In genomic region chr15:25590891-25591290, GRCm38 (mm10) we compare ENCODE assay signal across 21 mouse cellular contexts. TPM values are rescaled to one million over a fixed set of nuclear protein-coding genes. Genes with fewer than 3 reads are reported as not detected.
A peak's percentile ranks its signal among the peaks of the same experiment; 100 is the strongest.
DNase-seq lines count a peak whose midpoint lies in the region; TF ChIP-seq lines count a peak whose summit lies in the region.
"Had no signal": no experiment of that assay in that cellular context is flagged by ENCODE, and none has a peak within 500 bp of the region (broad histone marks: within the 10 kb centered on the region; RNA-seq: fewer than 3 reads in every experiment).

No protein-coding gene starts in this region.

- no peaks in the 10 kb centered on the region; the same call in 1 of the 2 replicates for H3K4me1 ChIP-seq in testis, adult 2 months (ENCODE audit: control insufficient read depth, insufficient read depth, low read length)
- peaks cover 23% of the 10 kb centered on the region for H3K4me1 ChIP-seq in embryonic facial prominence, embryonic 10.5 days

- H3K27me3 ChIP-seq in testis, adult 2 months (ENCODE audit: control insufficient read depth, insufficient read depth, low read length): no peaks in the 10 kb centered on the region
- no peaks in the 10 kb centered on the region for H3K27me3 ChIP-seq in embryonic facial prominence, embryonic 10.5 days (replicated peaks; ENCODE audit: low read depth, poor library complexity, severe bottlenecking)
- H3K27me3 ChIP-seq: embryonic facial prominence, embryonic 12.5 days; lung, embryonic 15.5 days; Patski had no signal

- no peaks in the 10 kb centered on the region for H3K9me3 ChIP-seq in embryonic facial prominence, embryonic 10.5 days
- H3K9me3 ChIP-seq: embryonic facial prominence, embryonic 12.5 days; heart, embryonic 13.5 days; lung, embryonic 15.5 days had no signal

- no peak for DNase-seq in testis, postnatal 10 days (ENCODE audit: low spot score)
- DNase-seq in embryonic facial prominence, embryonic 10.5 days (ENCODE audit: low spot score): peak; percentile 23
- peak; percentile 69 to 74 for DNase-seq in thymus, postnatal 10 days (ENCODE audit: low spot score in 2 of 2)
- DNase-seq in left cerebral cortex, adult 9 months (ENCODE audit: low spot score in 2 of 2): no peak
- DNase-seq in left cerebral cortex, postnatal 36 days (ENCODE audit: low spot score in 2 of 2): no peak
- no peak for DNase-seq in B cell, adult 2 months
- DNase-seq: adrenal gland, postnatal 25 days; cerebellum, adult 8-10 months; forebrain, postnatal 0 days; gastrocnemius, postnatal 14 days; heart, adult 18-20 months; heart, postnatal 14 days; lung, postnatal 4 days had no signal

- H3K27ac ChIP-seq in testis, adult 2 months (ENCODE audit: control insufficient read depth, insufficient read depth, low read depth, low read length): 0 out of 2 replicates have a peak overlapping the region, but pooled peaks have one; percentile 61
- no peak overlapping the region for H3K27ac ChIP-seq in embryonic facial prominence, embryonic 10.5 days (replicated peaks)
- H3K27ac ChIP-seq: embryonic facial prominence, embryonic 12.5 days; heart, embryonic 13.5 days; hindbrain, postnatal 0 days; liver, embryonic 14.5 days; lung, embryonic 15.5 days had no signal

- TF ChIP-seq POLR2A in testis, adult 2 months (IDR thresholded peaks at IDR 0.05; ENCODE audit: control insufficient read depth, low read depth, low read length): no peak

- WGBS in embryonic facial prominence, embryonic 10.5 days: 82% methylated on average over 7 of the region's 7 CpGs

- intact Hi-C loops in left cerebral cortex, postnatal 36 days (cut with DNase I): no loop called here

- no peak overlapping the region for H3K4me3 ChIP-seq in testis, adult 2 months (ENCODE audit: control insufficient read depth, low read depth, low read length)
- no peak overlapping the region for H3K4me3 ChIP-seq in embryonic facial prominence, embryonic 10.5 days
- H3K4me3 ChIP-seq: embryonic facial prominence, embryonic 12.5 days; heart, embryonic 13.5 days; lung, embryonic 15.5 days had no signal

- TF ChIP-seq CTCF in testis, adult 2 months (IDR thresholded peaks at IDR 0.05; ENCODE audit: control insufficient read depth, insufficient read depth, insufficient replicate concordance, low read depth, low read length): no peak

- no peaks in the 10 kb centered on the region for H3K36me3 ChIP-seq in testis, adult 2 months (ENCODE audit: control insufficient read depth, insufficient read depth, low read length)
- H3K36me3 ChIP-seq in embryonic facial prominence, embryonic 10.5 days (replicated peaks): no peaks in the 10 kb centered on the region
- H3K36me3 ChIP-seq: embryonic facial prominence, embryonic 12.5 days; G1E; heart, embryonic 13.5 days; lung, embryonic 15.5 days had no signal

RNA-seq across cellular contexts. Expression of gene Myo10, which starts 31.4 kb away (rescaled TPM):
- polyA plus RNA-seq in testis, adult 2 months (2012; rRNA removed): 15.1 and 17.5 TPM in 2 replicates
- polyA plus RNA-seq in embryonic facial prominence, embryonic 10.5 days (2016; fragmentation: Nextera tagmentation; extraction: Ambion mirVana): 44.2 and 47.2 TPM in 2 replicates
- 10 to 100 TPM; 41.7 to 47.6 TPM for total RNA-seq in left cerebral cortex, postnatal 36 days (2021)
- polyA plus RNA-seq: G1E had no signal

Comparison
In these comparisons a context has a peak if more than half of its experiments do, and no peak if none do; other contexts are left out.
1. DNase-seq: peak in embryonic facial prominence, embryonic 10.5 days (single experiment) and thymus, postnatal 10 days (2 of 2); none in testis, postnatal 10 days (single experiment), left cerebral cortex, adult 9 months (0 of 2), left cerebral cortex, postnatal 36 days (0 of 2) and B cell, adult 2 months (0 of 2).